Mouse (Mus musculus): ENCODE results near the gene Hmg20a.

- TF ChIP-seq EP300 (optimal IDR thresholded peaks at IDR 0.05) (no peak), CTCF (IDR thresholded peaks at IDR 0.05; ENCODE audit: low read depth) (no peak)
Measured at GRCm38 (mm10) chr9:56418738-56419239, 380 bp downstream of the Hmg20a start.

All from stomach, postnatal 0 days (tissue).